Mouse (Mus musculus) C2C12 (cell line): ENCODE measurements around the gene Plrg1.

Experiments used
- MAX ChIP-seq: IDR thresholded peaks from one replicate; pipeline ENCODE4 v1.6.1; 2011; ENCODE audit warnings: mild to moderate bottlenecking, control low read depth
- USF1 ChIP-seq: IDR thresholded peaks from one replicate; pipeline ENCODE4 v1.6.1; 2011; ENCODE audit warnings: low read depth, mild to moderate bottlenecking, control low read depth, moderate library complexity

DNA sequence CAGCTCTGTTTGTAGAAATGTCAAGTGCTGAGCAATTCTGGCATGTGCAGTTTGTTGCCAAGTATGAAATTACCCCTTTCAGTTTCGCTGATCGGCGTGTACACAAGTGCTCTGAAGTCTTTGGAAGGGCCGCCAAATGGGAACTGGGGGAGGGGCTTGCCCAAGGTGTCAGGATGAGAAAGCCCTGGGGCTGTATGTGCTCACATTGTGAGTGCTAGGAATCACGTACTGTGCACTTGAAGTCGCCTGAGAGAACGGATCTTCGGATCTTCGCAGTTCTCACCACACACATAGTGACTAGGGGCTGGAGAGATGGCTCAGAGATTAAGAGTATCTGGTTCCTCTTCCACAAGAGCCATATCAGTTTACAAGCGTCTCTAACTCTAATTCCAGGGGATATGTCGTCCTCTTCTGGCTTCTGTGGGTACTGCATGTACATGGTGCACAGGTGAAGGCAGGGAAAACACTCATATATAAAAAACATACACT, 25.3 kb downstream of the Plrg1 start:
- no peak for TF ChIP-seq USF1
- TF ChIP-seq MAX, result no peak
